ENCODE assay signal across 13 mouse cellular contexts in the genomic region with DNA sequence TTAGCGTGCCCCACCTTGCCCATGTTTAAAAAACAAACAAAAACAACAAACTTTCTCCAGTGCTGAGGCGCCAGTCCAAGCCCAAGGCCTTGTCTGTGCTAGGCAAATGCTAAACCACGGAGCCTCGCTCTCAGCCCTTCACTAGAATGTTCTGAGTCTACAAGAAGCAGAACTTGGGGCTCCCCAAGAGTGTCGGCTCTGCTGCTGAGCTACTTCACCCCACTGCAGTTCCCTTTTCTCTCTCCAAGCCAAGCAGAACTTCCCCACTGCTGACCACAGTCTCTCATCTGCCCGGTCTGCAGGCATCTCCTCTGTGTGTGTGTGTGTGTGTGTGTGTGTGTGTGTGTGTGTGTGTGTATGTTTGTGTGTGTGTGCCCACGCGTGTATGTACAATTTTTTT. TPM values are rescaled to one million over a fixed set of nuclear protein-coding genes. Genes with fewer than 3 reads are reported as not detected.
DNase-seq lines count a peak whose midpoint lies in the region; ATAC-seq lines count a peak whose summit lies in the region.
"Had no signal": no experiment of that assay in that cellular context is flagged by ENCODE, and none has a peak within 500 bp of the region (broad histone marks: within the 10 kb centered on the region; RNA-seq: fewer than 3 reads in every experiment).

No protein-coding gene starts in this region.

- no peak for ATAC-seq in liver, embryonic 11.5 days (replicated peaks; ENCODE audit: low FRiP score)
- ATAC-seq in liver, embryonic 12.5 days: no peak
- peak; percentile 93 for ATAC-seq in neutrophil, adult 5-6 weeks (ENCODE audit: extremely low read depth, insufficient number of reproducible peaks, low FRiP score, poor library complexity, severe bottlenecking)
- ATAC-seq in hindbrain, embryonic 13.5 days (ENCODE audit: low FRiP score): no peak
- no peak for ATAC-seq in midbrain, embryonic 14.5 days (ENCODE audit: low FRiP score, low TSS enrichment)
- ATAC-seq: intestine, postnatal 0 days had no signal

- DNase-seq in liver (peak; percentile 22), MEL-GATA-1-ER (ENCODE audit: extremely low read depth, low read depth) (peak; percentile 92)
- no peak for DNase-seq in liver, embryonic 11.5 days (ENCODE audit: low spot score)
- DNase-seq in midbrain, embryonic 14.5 days: no peak
- no peak for DNase-seq in T-cell, adult 2 months (ENCODE audit: low spot score)
- DNase-seq: cerebellum, adult 9-11 months; kidney, postnatal 4 days had no signal

- H3K4me3 ChIP-seq in liver, embryonic 11.5 days (ENCODE audit: low read depth, low read length): no peak overlapping the region
- no peak overlapping the region for H3K4me3 ChIP-seq in liver, embryonic 12.5 days
- no peak overlapping the region for H3K4me3 ChIP-seq in hindbrain, embryonic 13.5 days
- no peak overlapping the region for H3K4me3 ChIP-seq in midbrain, embryonic 14.5 days (replicated peaks; ENCODE audit: low read depth, low read length)
- H3K4me3 ChIP-seq: heart, embryonic 10.5 days; hindbrain, embryonic 10.5 days had no signal

- 57% methylated on average over 8 of the region's 8 CpGs for WGBS in liver, embryonic 11.5 days
- WGBS in liver, embryonic 12.5 days (ENCODE audit: insufficient replicate concordance): 52% methylated on average over 8 of the region's 8 CpGs
- WGBS in hindbrain, embryonic 13.5 days: 87% methylated on average over 8 of the region's 8 CpGs
- 92% methylated on average over 8 of the region's 8 CpGs for WGBS in midbrain, embryonic 14.5 days

- no peaks in the 10 kb centered on the region for H3K9me3 ChIP-seq in liver, embryonic 11.5 days (ENCODE audit: control insufficient read depth, low read length)
- H3K9me3 ChIP-seq in liver, embryonic 12.5 days (replicated peaks): no peaks in the 10 kb centered on the region
- H3K9me3 ChIP-seq in hindbrain, embryonic 13.5 days: no peaks in the 10 kb centered on the region
- no peaks in the 10 kb centered on the region for H3K9me3 ChIP-seq in midbrain, embryonic 14.5 days (ENCODE audit: control insufficient read depth, low read length)
- H3K9me3 ChIP-seq: heart, embryonic 10.5 days; hindbrain, embryonic 10.5 days had no signal

- peaks cover 13% of the 10 kb centered on the region for H3K4me1 ChIP-seq in liver, embryonic 11.5 days (replicated peaks; ENCODE audit: control insufficient read depth, insufficient read depth, low read length)
- H3K4me1 ChIP-seq in liver, embryonic 12.5 days: peaks cover 36% of the 10 kb centered on the region
- H3K4me1 ChIP-seq in hindbrain, embryonic 13.5 days (replicated peaks): peaks cover 19% of the 10 kb centered on the region
- peaks cover 10% of the 10 kb centered on the region; the same call in 1 of the 2 replicates for H3K4me1 ChIP-seq in midbrain, embryonic 14.5 days (ENCODE audit: control insufficient read depth, insufficient read depth, low read length)

- H3K36me3 ChIP-seq in liver, embryonic 11.5 days (ENCODE audit: control insufficient read depth, insufficient read depth, low read length): peaks cover 25% of the 10 kb centered on the region
- H3K36me3 ChIP-seq in liver, embryonic 12.5 days: peaks cover 71% of the 10 kb centered on the region
- peaks cover 82% of the 10 kb centered on the region for H3K36me3 ChIP-seq in hindbrain, embryonic 13.5 days
- H3K36me3 ChIP-seq in midbrain, embryonic 14.5 days (ENCODE audit: control insufficient read depth, insufficient read depth, low read length): peaks cover 69% of the 10 kb centered on the region

- no peak overlapping the region for H3K4me2 ChIP-seq in liver, embryonic 11.5 days
- H3K4me2 ChIP-seq in liver, embryonic 12.5 days: no peak overlapping the region
- H3K4me2 ChIP-seq in hindbrain, embryonic 13.5 days: no peak overlapping the region
- H3K4me2 ChIP-seq in midbrain, embryonic 14.5 days (ENCODE audit: low read length): no peak overlapping the region

- no peaks in the 10 kb centered on the region for H3K27me3 ChIP-seq in liver, embryonic 11.5 days (replicated peaks; ENCODE audit: control insufficient read depth, insufficient read depth, low read length)
- H3K27me3 ChIP-seq in liver, embryonic 12.5 days (replicated peaks): no peaks in the 10 kb centered on the region
- H3K27me3 ChIP-seq in hindbrain, embryonic 13.5 days: no peaks in the 10 kb centered on the region
- H3K27me3 ChIP-seq in midbrain, embryonic 14.5 days (ENCODE audit: control insufficient read depth, insufficient read depth, low read length): no peaks in the 10 kb centered on the region

- no peak overlapping the region for H3K27ac ChIP-seq in liver, embryonic 11.5 days (ENCODE audit: low read depth, low read length)
- peak overlapping the region; percentile 65; the same call in 1 of the 2 replicates for H3K27ac ChIP-seq in liver, embryonic 12.5 days
- no peak overlapping the region for H3K27ac ChIP-seq in hindbrain, embryonic 13.5 days
- H3K27ac ChIP-seq in midbrain, embryonic 14.5 days (replicated peaks; ENCODE audit: low read depth, low read length): no peak overlapping the region
- H3K27ac ChIP-seq: heart, embryonic 10.5 days; hindbrain, embryonic 10.5 days had no signal

- H3K9ac ChIP-seq in liver, embryonic 11.5 days (ENCODE audit: low read depth, low read length): no peak overlapping the region
- no peak overlapping the region for H3K9ac ChIP-seq in liver, embryonic 12.5 days
- H3K9ac ChIP-seq in hindbrain, embryonic 13.5 days: no peak overlapping the region
- no peak overlapping the region for H3K9ac ChIP-seq in midbrain, embryonic 14.5 days (replicated peaks; ENCODE audit: low read length)

RNA-seq across cellular contexts. Expression of a gene that starts 8.0 kb away (rescaled TPM):
- 10.4 and 13.1 TPM in 2 replicates for polyA plus RNA-seq in liver, embryonic 11.5 days (2014; fragmentation: Nextera tagmentation; extraction: Ambion mirVana)
- polyA plus RNA-seq in liver, embryonic 12.5 days (2016; fragmentation: Nextera tagmentation; extraction: Ambion mirVana): 6.1 and 6.4 TPM in 2 replicates
- total RNA-seq in neutrophil, adult 5-6 weeks (2017): 24.1 and 36.1 TPM in 2 replicates
- polyA plus RNA-seq in hindbrain, embryonic 13.5 days (2015; fragmentation: Nextera tagmentation; extraction: Ambion mirVana): 15.2 and 15.3 TPM in 2 replicates
- 19.4 and 21.0 TPM in 2 replicates for polyA plus RNA-seq in midbrain, embryonic 14.5 days (2014; fragmentation: Nextera tagmentation; extraction: Ambion mirVana)

RNA-seq across cellular contexts. Expression of a gene that starts 10.7 kb away (rescaled TPM):
- polyA plus RNA-seq in liver, embryonic 11.5 days (2014; fragmentation: Nextera tagmentation; extraction: Ambion mirVana): 132 and 146 TPM in 2 replicates
- 76.8 and 84.5 TPM in 2 replicates for polyA plus RNA-seq in liver, embryonic 12.5 days (2016; fragmentation: Nextera tagmentation; extraction: Ambion mirVana)
- 49.2 and 55.3 TPM in 2 replicates for total RNA-seq in neutrophil, adult 5-6 weeks (2017)
- 162 and 169 TPM in 2 replicates for polyA plus RNA-seq in hindbrain, embryonic 13.5 days (2015; fragmentation: Nextera tagmentation; extraction: Ambion mirVana)
- polyA plus RNA-seq in midbrain, embryonic 14.5 days (2014; fragmentation: Nextera tagmentation; extraction: Ambion mirVana): 101 and 132 TPM in 2 replicates

RNA-seq across cellular contexts. Expression of a gene that starts 20.1 kb away (rescaled TPM):
- 0.96 and 1.1 TPM in 2 replicates for polyA plus RNA-seq in liver, embryonic 11.5 days (2014; fragmentation: Nextera tagmentation; extraction: Ambion mirVana)
- 0.41 and 0.97 TPM in 2 replicates for polyA plus RNA-seq in liver, embryonic 12.5 days (2016; fragmentation: Nextera tagmentation; extraction: Ambion mirVana)
- 0.37 TPM in 1 of 2 replicates, not detected in the other for total RNA-seq in neutrophil, adult 5-6 weeks (2017)
- 1.6 TPM in 2 replicates for polyA plus RNA-seq in hindbrain, embryonic 13.5 days (2015; fragmentation: Nextera tagmentation; extraction: Ambion mirVana)
- polyA plus RNA-seq in midbrain, embryonic 14.5 days (2014; fragmentation: Nextera tagmentation; extraction: Ambion mirVana): 0.95 and 1.6 TPM in 2 replicates

RNA-seq across cellular contexts. Expression of a gene that starts 20.5 kb away (rescaled TPM):
- 3.1 and 3.8 TPM in 2 replicates for polyA plus RNA-seq in liver, embryonic 11.5 days (2014; fragmentation: Nextera tagmentation; extraction: Ambion mirVana)
- polyA plus RNA-seq in liver, embryonic 12.5 days (2016; fragmentation: Nextera tagmentation; extraction: Ambion mirVana): 1.0 and 1.1 TPM in 2 replicates
- total RNA-seq in neutrophil, adult 5-6 weeks (2017): 27.6 and 28.0 TPM in 2 replicates
- polyA plus RNA-seq in hindbrain, embryonic 13.5 days (2015; fragmentation: Nextera tagmentation; extraction: Ambion mirVana): 1.5 and 1.7 TPM in 2 replicates
- polyA plus RNA-seq in midbrain, embryonic 14.5 days (2014; fragmentation: Nextera tagmentation; extraction: Ambion mirVana): 4.0 and 6.6 TPM in 2 replicates

RNA-seq across cellular contexts. Expression of a gene that starts 22.9 kb away (rescaled TPM):
- polyA plus RNA-seq in liver, embryonic 11.5 days (2014; fragmentation: Nextera tagmentation; extraction: Ambion mirVana): 19.8 and 20.1 TPM in 2 replicates
- polyA plus RNA-seq in liver, embryonic 12.5 days (2016; fragmentation: Nextera tagmentation; extraction: Ambion mirVana): 6.7 and 7.6 TPM in 2 replicates
- total RNA-seq in neutrophil, adult 5-6 weeks (2017): 16.7 and 21.2 TPM in 2 replicates
- 7.1 and 9.2 TPM in 2 replicates for polyA plus RNA-seq in hindbrain, embryonic 13.5 days (2015; fragmentation: Nextera tagmentation; extraction: Ambion mirVana)
- polyA plus RNA-seq in midbrain, embryonic 14.5 days (2014; fragmentation: Nextera tagmentation; extraction: Ambion mirVana): 8.5 and 8.7 TPM in 2 replicates

Comparison
In these comparisons a context has a peak if more than half of its experiments do, and no peak if none do; other contexts are left out.
1. DNase-seq: peak in liver (single experiment) and MEL-GATA-1-ER (single experiment); none in liver, embryonic 11.5 days (single experiment), midbrain, embryonic 14.5 days (single experiment) and T-cell, adult 2 months (single experiment).